Mouse (Mus musculus): ENCODE measurements around the gene Gnb1l.
"Not testable (repeated sequence)": the region's sequence is repeated elsewhere in the genome, so short reads cannot be mapped to it uniquely, and the experiment has no call there.

Gnb1l gene

GRCm38 (mm10) chr16:18484386-18484785 is 14.1 kb upstream of the Gnb1l start:
- no peak for DNase-seq

GRCm38 (mm10) chr16:18484794-18485435 is 13.6 kb upstream of the Gnb1l start:
- DNase-seq = no peak

DNA sequence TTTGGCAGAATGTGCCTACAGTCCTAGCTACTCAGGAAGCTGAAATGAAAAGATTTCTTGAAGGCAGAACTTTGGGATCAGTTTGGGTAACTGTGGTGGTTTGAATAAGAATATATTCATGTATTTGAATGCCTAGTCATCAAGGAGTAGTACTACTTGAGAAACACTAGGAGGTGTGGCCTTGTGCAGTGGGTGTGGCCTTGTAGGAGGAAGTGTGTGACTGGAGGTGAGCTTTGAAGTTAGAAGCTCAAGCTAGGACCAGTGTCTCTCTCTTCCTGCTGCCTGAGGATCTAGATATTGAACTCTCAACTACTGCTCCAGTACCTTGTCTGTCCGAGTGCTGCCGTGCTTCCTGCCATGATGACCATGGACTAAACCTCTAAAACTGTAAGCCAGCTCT is 12.4 kb upstream of the Gnb1l start:
- no peak for DNase-seq

- DNase-seq = no peak
These were observed 8.2 kb upstream of the Gnb1l start for GRCm38 (mm10) chr16:18490281-18490680.

- no peak for DNase-seq
These were observed 7.6 kb upstream of the Gnb1l start for GRCm38 (mm10) chr16:18490894-18491293.

DNA sequence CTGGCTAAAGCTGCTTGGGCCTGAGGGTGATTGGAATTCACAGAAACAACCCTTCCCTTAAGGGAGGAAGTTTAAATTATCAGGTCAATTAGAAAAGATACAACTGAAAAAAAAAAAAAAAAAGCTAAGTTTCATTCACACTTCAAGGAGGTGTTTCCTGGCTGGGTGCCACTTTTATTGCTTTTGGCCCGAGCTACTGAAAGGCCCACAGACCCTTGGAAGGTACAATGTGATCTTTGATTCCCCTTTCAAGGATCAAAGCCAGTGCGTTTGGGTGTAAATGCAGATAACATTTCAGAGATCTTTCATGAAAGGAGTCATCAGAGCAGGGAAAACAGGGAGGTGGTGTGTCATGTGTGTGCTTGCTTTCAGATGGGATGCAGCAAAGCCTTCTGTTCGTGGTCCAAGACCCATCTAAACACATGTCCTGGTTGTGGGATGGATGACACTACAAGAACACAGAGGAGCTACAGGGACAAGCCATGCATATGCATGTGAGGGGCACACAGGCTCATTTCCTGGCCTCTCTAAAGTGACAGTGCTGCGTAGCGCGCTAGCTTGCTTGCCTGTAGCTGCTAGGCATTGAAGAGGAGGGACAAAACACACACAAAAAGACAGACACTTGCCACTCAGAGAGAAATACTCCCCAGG is 523 bp upstream of the Gnb1l start:
- no peak for DNase-seq

- peak; percentile 43 for DNase-seq
These were observed 483 bp downstream of the Gnb1l start for GRCm38 (mm10) chr16:18498996-18499395.

GRCm38 (mm10) chr16:18501531-18501930 is 3.0 kb downstream of the Gnb1l start:
- no peak for DNase-seq

GRCm38 (mm10) chr16:18503566-18504342 is 5.2 kb downstream of the Gnb1l start:
- no peak for DNase-seq

DNA sequence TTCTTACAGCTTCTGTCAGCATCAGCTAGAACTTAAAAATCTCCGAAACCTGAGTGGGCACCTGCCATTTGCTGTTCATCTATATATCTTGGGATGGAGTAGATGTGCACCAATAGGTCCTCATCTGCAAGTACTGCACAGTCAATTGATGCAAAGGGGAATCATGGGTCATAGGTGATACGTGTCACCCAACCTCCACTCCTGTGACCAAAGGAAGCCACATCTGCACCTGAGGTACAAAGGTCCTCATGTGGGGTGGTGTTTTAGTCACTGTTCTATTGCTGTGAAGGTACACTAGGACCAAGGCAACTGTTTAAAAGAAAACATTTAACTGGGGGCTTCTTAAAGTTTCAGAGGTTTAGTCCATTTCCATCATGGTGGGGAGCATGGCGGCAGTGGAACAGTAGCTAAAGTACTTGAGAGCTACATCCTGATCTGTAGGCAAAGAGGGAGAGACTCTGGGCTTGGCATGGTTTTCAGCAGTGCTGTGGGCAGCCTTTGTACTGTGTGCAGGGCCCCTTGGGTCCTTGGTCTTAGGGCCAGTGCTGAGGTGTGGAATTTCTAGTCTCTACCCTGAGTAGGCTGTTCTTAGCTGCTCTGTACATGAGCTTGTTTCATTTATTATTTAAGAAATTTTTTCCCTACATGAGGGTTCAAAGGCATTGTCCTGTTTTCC is 8.1 kb downstream of the Gnb1l start:
- DNase-seq = no peak

DNA sequence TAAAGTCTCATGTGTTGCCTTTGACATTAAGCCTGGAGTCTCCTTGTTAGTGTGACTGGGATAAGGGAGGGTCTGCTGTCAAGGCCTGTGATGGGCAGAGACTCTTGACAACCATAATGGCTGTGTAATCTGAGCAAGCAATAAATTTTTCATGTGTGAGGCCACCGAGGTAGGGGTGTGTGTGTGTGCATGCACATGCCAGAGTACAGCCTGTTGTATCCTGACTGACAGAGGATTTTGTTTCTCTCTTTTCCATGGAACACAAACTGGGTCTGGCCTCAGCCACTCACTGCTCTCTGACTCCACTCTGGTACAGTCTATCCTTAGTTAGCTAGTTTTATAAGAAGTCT is 8.7 kb downstream of the Gnb1l start:
- DNase-seq = no peak

- no peak for DNase-seq
These were observed 13.2 kb downstream of the Gnb1l start for GRCm38 (mm10) chr16:18511741-18512140.

GRCm38 (mm10) chr16:18513508-18513907 is 15.0 kb downstream of the Gnb1l start:
- no peak for DNase-seq

DNA sequence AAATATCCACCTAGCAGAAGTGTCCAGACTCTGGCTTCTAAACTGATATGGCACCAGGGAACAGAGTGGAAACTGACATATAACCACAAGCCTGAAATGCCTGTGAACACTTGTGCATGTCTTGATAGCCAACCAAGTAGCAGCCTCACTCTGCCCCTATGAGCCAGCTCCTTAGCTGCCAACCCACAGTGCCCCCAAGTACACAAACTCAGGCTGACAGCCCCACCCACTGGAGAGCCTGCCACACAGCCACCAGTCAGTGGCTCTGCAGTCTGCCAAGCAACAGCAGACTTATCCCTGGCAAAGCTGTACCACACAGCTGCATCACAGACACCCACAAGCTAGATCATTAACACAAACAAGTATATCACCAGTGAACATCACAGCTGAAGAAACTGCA is 19.6 kb downstream of the Gnb1l start:
- no peak for DNase-seq

DNA sequence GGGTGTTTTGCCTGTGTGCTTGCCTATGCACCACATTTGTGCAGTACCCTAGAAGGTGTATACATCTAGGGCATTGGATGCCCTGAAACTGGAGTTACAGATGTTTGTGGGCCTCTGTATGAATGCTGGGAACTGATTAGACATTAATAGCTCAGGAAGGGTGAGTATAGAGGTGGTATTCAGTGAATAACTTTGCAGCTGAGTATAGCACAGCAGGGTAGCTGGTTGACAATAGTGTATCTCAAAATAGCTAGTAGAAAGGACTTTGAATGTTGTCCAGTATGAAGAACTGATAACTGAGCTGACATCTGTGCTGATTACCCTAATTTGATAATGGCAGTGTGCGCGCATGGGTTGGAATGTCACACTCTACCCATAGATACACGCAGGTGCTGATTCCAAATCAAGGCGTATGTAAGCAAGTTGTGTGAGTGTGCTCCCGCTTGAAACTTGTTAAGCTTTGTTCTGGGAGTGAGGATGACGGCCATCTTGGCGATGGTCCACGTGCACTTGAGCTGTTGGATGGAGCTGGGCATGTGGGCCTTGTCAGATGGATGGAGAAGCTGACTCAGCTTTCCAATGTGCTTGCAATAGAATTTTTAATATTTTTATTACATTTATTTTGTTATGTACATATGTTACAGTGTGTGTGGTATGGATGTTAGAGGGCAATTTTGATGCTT is 25.2 kb downstream of the Gnb1l start:
- no peak for DNase-seq

GRCm38 (mm10) chr16:18528656-18529055 is 30.1 kb downstream of the Gnb1l start:
- DNase-seq = no peak

- DNase-seq = not testable (repeated sequence)
These were observed 34.5 kb downstream of the Gnb1l start for GRCm38 (mm10) chr16:18533061-18533460.

DNA sequence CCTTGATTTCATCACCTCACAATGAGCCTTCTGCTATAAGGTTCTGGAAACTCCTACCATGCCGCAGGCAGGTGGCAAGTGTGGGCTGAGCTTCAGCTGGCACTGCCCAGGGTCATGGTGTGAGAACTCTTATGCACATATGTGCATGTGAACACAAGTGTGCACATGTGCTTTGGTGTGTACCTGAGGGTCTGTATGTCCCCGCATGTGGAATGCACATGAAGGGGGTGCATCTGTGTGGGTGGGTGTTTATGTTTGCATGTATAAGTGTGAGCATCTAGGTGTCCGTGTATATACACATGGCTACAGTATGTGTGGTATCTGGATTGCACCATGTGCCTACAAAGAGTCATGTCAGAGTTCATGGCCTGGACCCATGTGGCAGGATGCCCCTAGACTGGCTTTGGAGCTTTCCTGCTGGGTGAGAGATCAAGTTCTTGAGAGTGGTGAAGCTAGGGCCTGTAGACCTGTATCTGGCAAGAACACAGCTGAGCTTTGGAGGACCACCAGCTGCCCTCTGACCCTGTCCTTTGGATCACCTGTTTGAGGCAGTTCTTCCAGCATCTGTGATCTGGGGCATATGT is 39.0 kb downstream of the Gnb1l start:
- no peak for DNase-seq

DNA sequence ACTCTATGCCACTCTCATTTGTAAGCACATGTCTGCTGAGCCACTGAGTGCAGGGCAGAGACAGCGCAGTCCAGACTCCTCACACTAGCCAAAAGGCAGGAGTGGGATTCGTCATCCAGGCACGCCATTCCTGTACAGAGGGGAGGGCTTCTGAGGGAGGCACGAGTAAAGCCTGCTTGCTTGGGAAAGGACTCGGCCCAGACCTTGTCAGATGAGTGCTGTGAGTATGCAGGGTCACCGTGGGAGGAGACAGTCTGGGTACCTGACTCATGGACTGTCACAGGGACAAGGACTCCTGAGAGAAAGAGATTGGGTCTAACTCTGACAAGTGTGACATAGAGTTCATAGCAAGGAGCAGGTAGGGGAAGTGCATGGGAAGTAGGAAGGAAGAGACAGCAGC is 40.8 kb downstream of the Gnb1l start:
- DNase-seq = no peak

DNA sequence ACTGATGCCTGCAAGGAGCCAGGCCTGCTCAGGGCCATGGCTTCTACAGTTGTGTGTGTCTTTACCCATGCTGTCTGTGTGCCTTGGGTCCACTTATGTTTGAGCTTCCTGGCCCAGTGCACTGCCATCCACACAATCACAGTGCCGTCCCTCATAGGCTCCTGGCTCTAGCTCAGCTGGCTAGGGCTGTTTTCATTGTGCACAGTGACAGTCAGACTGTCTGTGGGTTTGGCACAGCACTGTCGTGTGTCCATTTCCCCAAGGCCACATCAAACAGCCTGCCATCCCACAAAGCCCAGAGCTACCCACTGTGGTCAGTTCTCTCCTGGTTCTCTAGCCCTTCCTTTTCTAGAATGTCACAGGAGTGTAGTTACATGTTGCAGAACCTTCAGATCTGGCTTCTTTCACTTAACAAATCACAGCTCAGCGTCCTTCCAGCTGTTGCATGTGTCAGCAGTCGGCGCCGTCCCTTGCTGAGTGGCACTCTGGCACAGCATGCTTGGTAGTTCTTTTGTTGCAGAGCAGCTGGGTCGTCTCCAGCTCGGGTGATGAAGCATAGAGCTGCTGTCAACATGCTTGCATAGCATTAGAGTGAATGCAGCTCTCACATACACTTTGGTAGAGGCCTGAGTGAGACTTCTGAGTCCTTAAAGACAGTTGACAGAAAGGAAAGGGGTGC is 44.8 kb downstream of the Gnb1l start:
- DNase-seq = no peak

DNA sequence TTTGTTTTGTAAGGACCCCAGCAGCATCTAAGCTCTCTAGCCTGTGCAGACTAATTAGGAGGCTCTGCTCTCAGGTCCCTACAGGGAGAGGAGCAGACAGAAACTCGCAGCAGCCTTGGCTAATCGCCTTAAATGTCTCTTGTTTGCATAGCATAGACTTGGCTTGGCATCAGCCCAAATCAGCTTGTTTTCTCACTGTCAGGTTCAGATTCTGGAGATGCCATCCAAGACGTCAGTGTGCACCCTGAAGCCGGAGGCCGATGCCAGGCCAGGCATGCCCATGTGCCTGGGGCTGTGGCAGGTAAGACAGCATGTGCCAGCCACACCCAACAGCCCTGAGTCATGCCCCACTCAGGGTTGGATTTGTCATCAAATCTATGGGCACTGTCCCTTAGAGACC is 49.4 kb downstream of the Gnb1l start:
- DNase-seq = no peak

- DNase-seq = no peak
These were observed 53.1 kb downstream of the Gnb1l start for GRCm38 (mm10) chr16:18551604-18552003.

Measured in cerebellum, adult 8-10 months (tissue).